Mouse (Mus musculus): ENCODE results near the gene Ugt1a1.

- TF ChIP-seq CTCF (IDR thresholded peaks at IDR 0.05; ENCODE audit: control insufficient read depth, insufficient read depth, low read length) (no peak), POLR2A (IDR thresholded peaks at IDR 0.05; ENCODE audit: borderline replicate concordance, control insufficient read depth, low read depth, low read length) (no peak)
Observed at GRCm38 (mm10) chr1:88246386-88246785, 34.6 kb downstream of the Ugt1a1 start.
